Mouse (Mus musculus) embryonic stem cell, embryonic (primary cell): ENCODE data around the gene Gtse1.

Experiments used
- CTCF ChIA-PET, 4 experiments: fragments of 300-600 bp in 2 of 4; fragments of 350-600 bp in 2 of 4; sonication (Branson Sonifier 250); formaldehyde crosslinking; loops; one replicate each; lab custom pipeline; 2022; ENCODE audit warnings: inconsistent platforms in 2 of 4; lab: Charles Lee
- POLR2A ChIA-PET, 4 experiments: fragments of 300-600 bp in 2 of 4; fragments of 350-600 bp in 2 of 4; sonication (Branson Sonifier 250); formaldehyde crosslinking; loops; one replicate each; lab custom pipeline; 2022; ENCODE audit warnings: antibody characterized with exemption in 4 of 4, inconsistent platforms in 1 of 4; lab: Charles Lee

Gtse1 gene

DNA sequence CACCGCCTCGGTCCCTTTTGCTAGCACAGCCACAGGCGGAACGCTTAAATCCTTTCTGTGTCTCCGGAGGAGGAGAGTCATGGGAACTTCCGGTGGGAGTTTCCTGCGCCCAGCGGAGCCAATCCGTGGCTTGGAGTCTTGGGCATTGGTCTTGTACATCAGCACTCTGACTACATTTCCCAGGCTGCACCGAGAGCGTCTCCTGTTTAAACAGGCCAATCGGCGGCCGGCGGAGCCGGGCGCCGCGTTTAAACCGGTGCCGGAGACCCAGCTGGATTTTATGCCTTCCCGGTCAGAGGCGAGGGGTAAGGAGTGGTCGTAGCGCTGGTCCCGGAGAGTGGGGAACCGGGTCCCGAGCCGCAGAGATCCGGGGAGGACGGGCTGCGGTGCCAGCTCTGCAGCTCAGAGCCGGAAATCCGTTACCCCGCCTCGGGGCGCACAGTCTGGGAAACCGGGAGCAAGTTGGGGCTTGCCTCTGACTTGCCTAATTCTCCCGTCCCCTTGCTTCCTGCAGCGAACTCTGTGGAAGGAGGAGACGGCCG is at the start of gene Gtse1:
Gene Gtse1, plus strand, starts transcription at position 256 of the 542 bp plus-strand sequence.
- ChIA-PET POLR2A (interaction anchor here (0.6 to 4.0 kb wide), 42 partner anchors 8 to 345 kb away, joined by 3 to 23 read pairs (median 4); partner anchors contain the start of genes Cdpf1 (in 3 of the 4), Trmu (in 3 of the 4), Ppara (in 1 of the 4) and Ttc38 (in 1 of the 4)), CTCF (interaction anchor here (0.6 to 1.8 kb wide), 13 partner anchors 8 to 269 kb away, joined by 3 to 5 read pairs (median 3); partner anchors contain the start of gene Trmu (in 2 of the 4))

DNA sequence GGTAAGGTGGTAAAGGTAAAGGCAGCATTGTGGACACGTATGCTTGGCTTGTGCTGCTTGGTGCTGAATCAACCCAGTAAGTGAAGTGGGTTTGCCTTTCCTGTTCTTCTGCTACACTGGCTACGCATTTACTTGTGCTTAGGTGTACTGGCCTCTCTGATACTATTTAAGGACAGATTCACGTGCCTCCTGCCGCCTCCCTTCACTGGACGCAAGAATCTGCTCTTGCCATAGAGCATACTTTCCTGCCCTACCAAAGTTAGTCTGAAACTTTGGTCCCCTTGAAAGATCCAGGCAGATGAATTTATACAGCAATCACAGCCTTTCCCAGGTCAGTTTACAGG is 49.1 kb upstream of the Gtse1 start:
- ChIA-PET POLR2A (interaction anchor here in 3 of 4 experiments (0.6 to 5.2 kb wide), 24 partner anchors 7 to 774 kb away, joined by 3 to 58 read pairs (median 6); partner anchors contain the start of genes Pkdrej (in 2 of the 3), Gtse1 (in 1 of the 3), Ppara (in 1 of the 3) and Trmu (in 1 of the 3)), CTCF (interaction anchor here in 1 of 4 experiments (0.8 to 2.0 kb wide), 6 partner anchors 21 to 330 kb away, joined by 3 to 14 read pairs (median 5); partner anchors contain the start of gene Ttc38)

DNA sequence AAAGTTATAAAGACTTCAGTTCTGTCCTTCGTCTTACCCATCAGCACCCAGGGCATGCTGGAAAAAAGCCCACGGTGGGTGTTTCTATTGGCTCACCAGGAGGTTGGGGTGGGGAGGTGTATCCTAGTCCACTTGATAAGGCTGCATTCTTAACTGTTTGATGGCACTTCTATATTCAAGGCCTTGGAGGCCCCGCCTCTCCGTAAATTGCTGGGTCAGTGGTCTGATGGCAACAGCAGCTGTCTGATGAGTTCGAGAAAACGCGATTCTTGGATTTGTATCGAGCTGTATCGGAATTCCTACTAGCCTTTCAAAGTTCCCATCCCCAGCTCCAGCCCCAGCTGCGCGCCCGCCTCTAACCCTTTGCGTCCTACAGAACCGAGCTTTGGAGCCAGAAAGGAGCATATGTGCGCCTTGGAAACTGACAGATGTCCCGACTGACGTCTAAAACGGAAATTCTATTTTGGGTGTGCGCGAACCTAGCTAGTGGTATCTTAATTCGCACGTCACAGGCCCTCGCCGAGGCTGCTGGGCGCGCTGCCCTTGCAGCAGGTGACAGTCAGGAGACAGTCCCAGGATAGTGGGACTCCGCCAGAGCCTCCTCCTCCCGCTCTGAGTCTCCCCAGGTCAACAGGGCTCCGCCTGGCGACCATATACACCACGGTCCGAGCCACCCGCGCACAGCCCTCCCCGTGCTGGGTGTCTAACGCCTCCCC is 48.6 kb upstream of the Gtse1 start:
- POLR2A ChIA-PET = interaction anchor here (0.6 to 5.2 kb wide), 71 partner anchors 8 to 774 kb away, joined by 3 to 58 read pairs (median 4); partner anchors contain the start of genes Gtse1 (in 3 of the 4), Pkdrej (in 3 of the 4), Ttc38 (in 3 of the 4) and Celsr1 (in 2 of the 4)
- CTCF ChIA-PET = interaction anchor here in 3 of 4 experiments (0.6 to 2.0 kb wide), 23 partner anchors 11 to 683 kb away, joined by 3 to 14 read pairs (median 4); partner anchors contain the start of genes Ppara (in 2 of the 3), Ttc38 (in 2 of the 3) and Pkdrej (in 1 of the 3)

DNA sequence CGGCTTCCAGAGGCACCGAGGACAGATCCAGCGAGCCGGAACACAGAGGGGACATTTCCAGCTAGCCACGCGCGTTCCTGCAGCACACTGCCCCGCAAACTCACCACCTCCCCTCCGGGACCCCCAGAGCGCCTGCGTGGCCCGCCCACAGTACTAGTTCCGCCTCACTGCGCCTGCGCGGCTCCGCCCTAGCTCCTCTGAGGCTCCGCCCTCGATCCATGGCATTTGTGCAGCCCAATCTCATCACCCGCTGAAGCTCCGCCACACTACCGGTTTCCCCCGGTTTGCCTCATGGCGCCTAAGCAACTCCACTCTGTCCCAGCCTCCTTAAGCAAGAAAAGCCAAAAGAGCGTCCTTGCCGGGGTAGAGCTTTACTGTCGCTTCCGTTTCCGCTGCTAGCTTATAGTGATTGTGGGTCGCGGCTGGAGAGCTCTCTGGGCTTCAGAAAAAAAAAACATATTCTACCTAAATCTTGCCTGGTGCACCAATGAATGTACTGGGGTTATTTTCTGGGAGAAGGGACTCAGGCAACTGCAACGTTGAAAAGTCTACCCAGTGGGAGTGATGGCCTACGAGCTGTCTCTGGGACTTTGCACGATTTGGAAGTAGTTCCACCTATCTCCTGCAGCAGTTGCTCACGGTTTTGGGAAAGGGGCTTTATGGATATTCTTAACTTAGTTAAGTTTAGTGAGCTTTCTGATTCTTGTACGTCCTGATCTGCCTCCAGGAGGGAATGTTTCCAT is 47.8 kb upstream of the Gtse1 start, which contains the start of gene Cdpf1:
Gene Cdpf1, minus strand, starts transcription at position 163 of the 743 bp plus-strand sequence.
- ChIA-PET CTCF (interaction anchor here in 3 of 4 experiments (0.6 to 2.0 kb wide), 23 partner anchors 10 to 683 kb away, joined by 3 to 14 read pairs (median 4); partner anchors contain the start of genes Ppara (in 2 of the 3), Ttc38 (in 2 of the 3) and Pkdrej (in 1 of the 3)), POLR2A (interaction anchor here (0.6 to 5.2 kb wide), 74 partner anchors 8 to 775 kb away, joined by 3 to 58 read pairs (median 4); partner anchors contain the start of genes Gtse1 (in 3 of the 4), Pkdrej (in 3 of the 4), Ttc38 (in 3 of the 4) and Celsr1 (in 2 of the 4))

DNA sequence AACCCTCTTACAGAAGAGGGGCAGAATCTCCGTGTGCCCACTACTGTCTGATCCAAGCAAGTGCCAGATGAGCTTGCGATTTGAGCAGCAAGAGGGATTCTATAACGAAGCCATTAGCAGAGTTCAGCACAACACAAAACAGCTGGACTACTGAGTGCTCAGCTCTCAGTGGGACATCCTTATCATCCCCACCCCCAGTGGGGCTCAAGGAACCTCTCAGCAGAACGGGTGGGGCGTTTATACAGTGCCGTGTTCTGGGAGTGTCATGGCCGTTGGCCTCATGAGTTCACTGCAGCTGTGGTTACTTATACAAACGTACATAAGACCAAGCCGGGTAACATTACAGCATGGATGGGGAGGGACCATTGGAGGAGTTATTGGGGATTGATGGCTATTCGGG is 46.1 kb upstream of the Gtse1 start:
- CTCF ChIA-PET = interaction anchor here in 2 of 4 experiments (1.4 to 2.0 kb wide), 3 partner anchors 22 to 28 kb away, joined by 5 to 6 read pairs (median 6); no protein-coding TSS in a partner anchor
- POLR2A ChIA-PET = interaction anchor here in 2 of 4 experiments (0.7 to 1.8 kb wide), 11 partner anchors 8 to 252 kb away, joined by 3 to 9 read pairs (median 3); partner anchors contain the start of genes Gtse1 (in 2 of the 2), Pkdrej (in 1 of the 2), Trmu (in 1 of the 2) and Ttc38 (in 1 of the 2)

DNA sequence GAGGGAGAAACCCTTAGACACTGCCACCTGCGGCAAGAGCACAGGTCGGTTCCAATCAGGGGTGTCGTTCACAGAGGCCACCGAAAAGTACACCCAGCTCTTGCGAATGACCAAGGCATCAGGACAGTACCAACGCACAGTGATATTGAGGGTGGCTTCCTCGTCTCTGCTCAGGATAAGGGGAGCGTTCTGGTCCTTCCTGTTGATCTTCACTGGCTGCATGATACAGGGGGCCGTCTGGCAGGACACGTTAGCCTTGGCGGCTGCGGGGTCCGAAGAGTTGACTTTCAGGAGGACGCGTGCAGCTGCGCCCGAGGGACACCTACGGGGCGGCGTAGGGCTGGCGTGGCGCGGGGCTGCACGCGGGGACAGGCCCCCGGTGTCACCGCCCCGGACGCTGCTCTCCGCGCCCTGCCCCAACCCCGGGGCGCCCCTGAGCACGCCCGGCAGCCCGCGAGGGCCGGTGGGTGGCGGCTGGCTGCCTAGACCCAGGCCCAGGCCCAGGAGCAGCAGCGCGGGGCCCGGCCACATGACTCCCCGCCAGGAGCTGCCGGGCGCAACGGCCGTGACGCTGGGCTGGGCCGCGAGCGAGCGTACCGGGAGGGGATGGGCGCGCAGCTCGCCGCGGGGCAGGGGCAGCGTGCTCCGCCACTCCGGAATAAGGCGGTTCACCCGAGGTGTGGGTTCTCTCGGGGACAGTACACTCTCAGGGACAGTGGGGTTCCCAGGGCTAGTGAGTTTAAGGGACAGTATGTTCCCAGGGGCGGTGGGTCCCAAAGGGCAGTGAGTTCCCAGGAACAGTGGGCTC is 38.1 kb upstream of the Gtse1 start, which contains the start of gene Pkdrej:
Gene Pkdrej, minus strand, starts transcription at position 532 of the 808 bp plus-strand sequence.
- ChIA-PET POLR2A (interaction anchor here in 3 of 4 experiments (0.6 to 2.9 kb wide), 9 partner anchors 8 to 168 kb away, joined by 3 to 22 read pairs (median 8); partner anchors contain the start of genes Cdpf1 (in 3 of the 3), Ttc38 (in 2 of the 3) and Trmu (in 1 of the 3)), CTCF (interaction anchor here in 2 of 4 experiments (0.6 to 2.0 kb wide), 5 partner anchors 10 to 211 kb away, joined by 3 to 6 read pairs (median 4); partner anchors contain the start of gene Cdpf1 (in 1 of the 2))

DNA sequence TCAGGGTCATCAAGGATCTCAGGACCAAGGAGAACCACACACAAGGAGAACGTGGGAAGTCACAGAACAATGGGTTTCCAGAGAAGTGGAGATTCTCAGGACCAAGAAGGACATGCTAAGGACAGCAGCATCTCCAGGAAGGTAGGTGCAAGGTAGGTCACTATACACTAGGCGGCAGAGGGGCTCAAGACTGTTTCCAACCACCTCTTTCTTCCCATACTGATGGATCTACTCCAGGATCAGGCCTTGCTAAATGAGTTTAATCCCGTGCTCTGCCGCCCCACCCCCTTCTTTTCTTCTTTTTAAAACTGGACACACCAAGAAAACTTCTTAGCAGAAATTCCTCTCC is 37.6 kb upstream of the Gtse1 start:
- ChIA-PET POLR2A (interaction anchor here in 3 of 4 experiments (0.6 to 2.9 kb wide), 7 partner anchors 9 to 57 kb away, joined by 4 to 22 read pairs (median 9); partner anchors contain the start of genes Cdpf1 (in 3 of the 3), Ttc38 (in 2 of the 3) and Trmu (in 1 of the 3)), CTCF (interaction anchor here in 2 of 4 experiments (1.0 to 2.0 kb wide), 3 partner anchors 11 to 211 kb away, joined by 4 to 6 read pairs (median 5); partner anchors contain the start of gene Cdpf1 (in 1 of the 2))

DNA sequence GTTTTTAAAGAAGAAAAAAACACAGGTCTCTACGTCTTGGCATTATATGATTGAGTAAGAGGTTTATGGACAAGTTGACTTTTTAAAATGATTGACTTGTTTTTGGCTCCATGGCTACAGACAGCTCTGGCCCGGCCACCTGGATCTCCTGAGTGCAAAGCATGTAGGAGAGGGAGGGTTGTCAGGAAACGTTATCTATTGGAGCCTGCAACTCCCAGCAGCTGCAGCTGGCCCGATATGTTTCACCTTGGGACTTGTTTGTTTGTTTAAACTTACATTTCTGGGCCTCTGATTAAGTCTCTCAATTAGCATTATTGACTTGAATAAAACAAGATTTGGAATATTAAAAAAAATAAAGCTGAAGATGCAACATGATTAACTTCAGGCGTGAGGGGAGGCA is 32.9 kb upstream of the Gtse1 start:
- POLR2A ChIA-PET = interaction anchor here in 2 of 4 experiments (0.6 to 1.9 kb wide), 3 partner anchors 14 to 1633 kb away, joined by 3 to 7 read pairs (median 3); partner anchors contain the start of gene Cdpf1 (in 1 of the 2)
- CTCF ChIA-PET = no interaction called here

DNA sequence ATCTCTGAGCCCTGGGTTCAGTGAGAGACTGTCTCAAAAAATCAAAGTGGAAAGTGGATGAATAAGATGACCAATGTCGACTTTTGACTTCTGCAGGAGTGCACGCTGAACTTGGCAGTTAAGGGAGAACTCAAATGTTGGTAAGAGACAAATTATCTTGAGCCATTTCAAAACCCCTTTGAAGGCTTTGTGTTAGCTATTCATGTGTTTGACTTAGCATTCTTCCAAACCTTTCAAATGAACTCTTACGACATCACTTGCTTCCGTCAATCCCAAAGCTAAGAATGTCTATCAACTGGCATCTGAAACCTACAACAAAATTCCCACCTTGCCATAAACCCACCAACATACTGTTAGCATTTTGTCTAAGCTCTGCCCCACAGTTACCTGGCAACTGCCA is 31.5 kb upstream of the Gtse1 start:
- POLR2A ChIA-PET = interaction anchor here in 2 of 4 experiments (1.0 to 1.2 kb wide), 2 partner anchors 11 to 51 kb away, joined by 3 to 4 read pairs; partner anchors contain the start of gene Trmu (in 1 of the 2)

DNA sequence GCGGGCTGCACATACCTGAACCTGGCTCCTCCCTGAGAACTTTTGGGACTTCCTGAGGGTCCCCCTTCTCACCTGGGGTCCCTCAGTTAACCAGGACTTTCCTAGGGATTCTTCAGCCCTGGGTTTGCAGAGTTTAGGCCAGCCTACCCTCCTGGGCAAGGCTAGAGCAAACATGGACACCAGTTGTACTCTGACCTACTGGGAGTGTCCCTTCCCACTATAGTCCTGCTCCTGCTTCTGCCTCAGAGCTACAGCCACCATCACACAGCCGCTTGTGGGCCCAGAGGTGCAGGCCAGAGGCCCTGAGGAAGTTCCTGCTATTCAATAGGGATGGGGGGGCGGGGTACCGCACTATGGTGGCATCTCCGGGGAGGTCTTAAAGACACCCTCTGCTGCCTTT is 30.1 kb upstream of the Gtse1 start:
- ChIA-PET CTCF (interaction anchor here in 2 of 4 experiments (0.6 kb wide), 2 partner anchors 50 to 116 kb away, joined by 3 read pairs; partner anchors contain the start of gene Trmu (in 1 of the 2)), POLR2A (interaction anchor here in 1 of 4 experiments (1.5 kb wide), 1 partner anchor 11 kb away, joined by 4 read pairs; no protein-coding TSS in a partner anchor)

More for the DNA sequence above, 31.5 kb upstream of the Gtse1 start:
- CTCF ChIA-PET = interaction anchor here in 2 of 4 experiments (0.8 to 0.9 kb wide), 2 partner anchors 13 kb away, joined by 3 read pairs; no protein-coding TSS in a partner anchor

DNA sequence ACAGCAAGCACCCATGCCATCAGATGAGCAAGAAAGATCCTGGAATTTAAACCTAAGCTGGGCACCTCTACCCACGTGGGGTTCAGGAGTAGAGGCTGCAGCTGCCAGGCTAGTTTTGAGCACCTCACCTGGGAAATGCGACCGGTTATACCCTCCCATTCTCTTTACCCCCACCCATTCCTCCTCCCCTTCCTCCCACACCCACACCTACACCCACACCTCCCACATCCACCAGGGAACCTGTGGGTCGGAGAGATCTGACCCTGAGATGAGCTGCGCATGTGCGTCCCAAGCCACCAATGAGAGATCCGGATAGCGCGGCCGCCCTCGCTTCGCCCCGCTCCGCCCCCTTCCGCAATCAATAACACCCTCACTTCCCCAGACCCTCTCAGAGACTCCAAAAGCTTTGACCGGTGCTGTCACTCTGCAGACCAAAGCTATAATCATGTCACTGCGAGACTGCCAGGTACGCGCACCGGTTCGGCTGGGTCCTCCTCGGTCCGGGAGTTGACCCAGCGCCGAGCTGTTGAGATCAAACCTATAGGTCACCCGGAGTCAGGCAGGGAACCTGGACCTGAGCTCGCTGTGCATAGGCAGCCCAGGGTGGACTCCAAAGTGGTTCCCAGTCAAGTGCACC is 27.5 kb upstream of the Gtse1 start, which contains the start of gene Ttc38:
Gene Ttc38, plus strand, starts transcription at position 353 of the 637 bp plus-strand sequence.
- POLR2A ChIA-PET = interaction anchor here (0.7 to 2.5 kb wide), 32 partner anchors 9 to 381 kb away, joined by 3 to 58 read pairs (median 5); partner anchors contain the start of genes Cdpf1 (in 3 of the 4), Pkdrej (in 2 of the 4), Gtse1 (in 1 of the 4) and Trmu (in 1 of the 4)
- CTCF ChIA-PET = interaction anchor here (0.6 to 1.9 kb wide), 21 partner anchors 9 to 308 kb away, joined by 3 to 28 read pairs (median 4); partner anchors contain the start of genes Cdpf1 (in 2 of the 4) and Trmu (in 1 of the 4)

DNA sequence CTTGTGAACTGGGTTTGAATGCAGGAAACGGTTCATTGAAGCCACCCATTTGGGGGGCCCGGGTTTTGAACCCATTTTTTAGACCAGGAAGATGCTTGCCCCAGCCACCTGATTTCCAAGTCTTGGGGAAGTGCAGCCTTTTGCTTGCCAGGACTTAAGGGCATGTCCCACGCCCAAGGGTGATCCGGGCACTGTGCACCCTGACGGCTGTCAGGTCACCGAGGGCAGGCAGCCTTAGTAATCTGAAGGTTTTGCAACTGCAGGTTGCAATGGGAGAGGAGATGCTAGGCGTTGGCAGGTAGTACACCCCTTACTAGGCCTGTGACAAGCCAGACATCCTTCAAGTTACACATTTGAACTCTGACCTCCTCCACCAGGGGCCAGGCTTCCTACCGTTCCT is 26.9 kb upstream of the Gtse1 start:
- ChIA-PET CTCF (interaction anchor here (0.6 to 1.9 kb wide), 18 partner anchors 8 to 307 kb away, joined by 3 to 28 read pairs (median 4); partner anchors contain the start of genes Cdpf1 (in 2 of the 4) and Trmu (in 1 of the 4)), POLR2A (interaction anchor here (0.7 to 2.5 kb wide), 32 partner anchors 8 to 381 kb away, joined by 3 to 58 read pairs (median 5); partner anchors contain the start of genes Cdpf1 (in 3 of the 4), Pkdrej (in 2 of the 4), Gtse1 (in 1 of the 4) and Trmu (in 1 of the 4))

DNA sequence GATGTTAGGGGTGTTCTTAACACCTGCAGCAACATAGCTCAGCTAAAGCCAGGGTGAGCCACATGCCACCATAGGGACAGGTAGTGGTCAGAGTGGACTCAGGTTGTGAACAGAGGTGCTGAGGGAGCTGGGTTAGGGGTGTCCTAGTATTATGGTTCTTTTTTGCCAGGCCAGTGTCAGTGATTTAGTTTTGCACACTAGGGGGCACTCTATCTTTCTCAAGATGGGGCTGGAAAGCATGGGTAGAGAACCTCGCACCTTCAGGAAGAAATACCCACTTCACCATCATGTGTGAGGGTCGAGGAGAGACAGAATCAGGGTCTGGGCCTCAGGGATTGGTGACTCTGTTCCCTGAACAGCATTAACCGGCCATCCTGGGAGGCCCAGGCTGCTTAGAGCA is 24.2 kb upstream of the Gtse1 start:
- POLR2A ChIA-PET = interaction anchor here in 2 of 4 experiments (0.8 to 1.4 kb wide), 3 partner anchors 24 to 42 kb away, joined by 3 read pairs; partner anchors contain the start of genes Cdpf1 (in 1 of the 2) and Gtse1 (in 1 of the 2)
- CTCF ChIA-PET = interaction anchor here in 2 of 4 experiments (0.6 to 2.1 kb wide), 11 partner anchors 10 to 678 kb away, joined by 3 to 6 read pairs (median 3); partner anchors contain the start of genes Cdpf1 (in 1 of the 2), Ppara (in 1 of the 2) and Trmu (in 1 of the 2)

DNA sequence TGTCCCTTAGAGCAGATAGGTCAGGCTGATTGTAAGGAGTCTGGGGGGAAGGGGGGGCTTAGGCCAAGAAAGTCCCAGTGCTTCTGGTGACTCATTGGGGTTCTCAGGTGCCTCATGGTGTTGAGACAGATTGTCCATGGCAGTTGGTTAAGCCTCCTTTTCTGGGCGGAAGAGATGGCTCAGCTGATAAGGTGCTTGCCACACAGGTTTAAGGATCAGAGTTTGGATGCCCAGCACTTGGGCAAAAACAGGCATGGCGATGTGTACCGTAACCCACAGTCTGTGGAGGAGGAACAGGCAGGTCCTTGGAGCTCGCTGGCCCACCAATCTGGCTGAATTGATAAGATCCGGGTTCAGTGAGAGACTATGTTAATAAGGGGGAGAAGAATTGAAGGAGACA is 22.7 kb upstream of the Gtse1 start:
- ChIA-PET POLR2A (interaction anchor here in 1 of 4 experiments (0.8 to 1.5 kb wide), 2 partner anchors 23 to 158 kb away, joined by 3 read pairs; partner anchors contain the start of gene Gtse1), CTCF (interaction anchor here in 1 of 4 experiments (0.6 kb wide), 2 partner anchors 21 to 501 kb away, joined by 3 to 6 read pairs; partner anchors contain the start of gene Atxn10)
